Mouse (Mus musculus) mouse trophoblast stem cell (cell line): ENCODE data around the gene Gm49630.
"Not testable (repeated sequence)": the region's sequence is repeated elsewhere in the genome, so short reads cannot be mapped to it uniquely, and the experiment has no call there.

ENCODE experiments used
- in situ Hi-C, 2 experiments: fragments of 300-500 bp; cut with MseI, MboI; formaldehyde crosslinking; loops; 2 replicates in 1 of 2; 3 replicates in 1 of 2; pipeline ENCODE4 v1.15.1; 2025

Gene Gm49630

GRCm38 (mm10) chr17:7366676-7367374, 5.0 kb downstream of the Gm49630 start:
- in situ Hi-C loops: not testable (repeated sequence)

GRCm38 (mm10) chr17:7366265-7366664, 5.5 kb downstream of the Gm49630 start:
- in situ Hi-C loops: not testable (repeated sequence)

GRCm38 (mm10) chr17:7365615-7366014, 6.2 kb downstream of the Gm49630 start:
- in situ Hi-C loops: not testable (repeated sequence)

GRCm38 (mm10) chr17:7360749-7361465, 10.9 kb downstream of the Gm49630 start:
- in situ Hi-C loops: not testable (repeated sequence)

- in situ Hi-C loops: not testable (repeated sequence)
Observed at GRCm38 (mm10) chr17:7359806-7360205, 12.0 kb downstream of the Gm49630 start.

GRCm38 (mm10) chr17:7352596-7352995, 19.2 kb downstream of the Gm49630 start, which contains the start of gene Ttll2:
Gene Ttll2, minus strand, starts transcription at chr17:7352696.
- in situ Hi-C loops: not testable (repeated sequence)

DNA sequence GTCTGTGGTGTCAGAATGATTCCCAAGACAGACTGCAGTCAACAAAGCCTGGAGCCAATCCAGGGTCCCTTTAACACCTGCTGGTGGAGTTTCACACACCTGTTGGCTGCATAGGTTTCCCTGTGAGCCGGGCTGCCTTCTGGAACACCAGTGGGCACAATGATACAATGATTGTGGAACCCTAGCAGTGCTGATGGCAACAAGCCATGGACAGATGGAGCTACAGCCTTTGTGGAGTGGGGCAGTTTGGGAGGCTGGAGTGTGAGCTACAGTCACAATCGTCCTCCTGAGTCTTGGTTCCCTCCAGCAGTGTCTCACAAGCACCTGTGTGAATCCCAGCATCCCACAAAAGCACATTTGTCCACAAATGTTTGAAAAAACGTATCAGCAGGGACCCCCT, 23.0 kb downstream of the Gm49630 start:
- in situ Hi-C loops: not testable (repeated sequence)

GRCm38 (mm10) chr17:7337381-7337780, 34.4 kb downstream of the Gm49630 start:
- in situ Hi-C loops: not testable (repeated sequence)

DNA sequence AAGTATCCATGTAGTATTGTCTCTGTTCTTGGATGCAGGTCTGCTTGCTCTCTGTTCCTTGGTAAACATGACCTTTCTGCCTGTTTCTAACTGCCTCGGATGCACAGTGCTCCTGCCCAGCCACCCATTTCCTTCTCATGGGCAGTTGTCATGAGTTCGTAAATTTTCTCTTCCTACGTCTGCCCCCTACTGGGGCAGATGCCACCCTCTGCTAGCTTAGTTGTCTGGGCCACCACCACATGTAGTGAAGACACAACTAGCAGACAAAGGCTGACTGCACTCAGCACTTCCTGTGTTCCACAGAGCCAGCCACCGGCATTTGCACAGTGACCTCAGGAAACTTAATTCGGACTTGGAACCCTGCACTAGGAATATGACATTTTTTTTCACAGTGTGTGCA, 39.0 kb downstream of the Gm49630 start:
- in situ Hi-C loops: not testable (repeated sequence)

- in situ Hi-C loops: not testable (repeated sequence)
Observed at GRCm38 (mm10) chr17:7326415-7326814, 45.4 kb downstream of the Gm49630 start.

GRCm38 (mm10) chr17:7324346-7324745, 47.4 kb downstream of the Gm49630 start, which contains the start of gene Tcp10a:
Gene Tcp10a, plus strand, starts transcription at chr17:7324646.
- in situ Hi-C loops: not testable (repeated sequence)

GRCm38 (mm10) chr17:7319789-7320188, 52.0 kb downstream of the Gm49630 start:
- in situ Hi-C loops: not testable (repeated sequence)

DNA sequence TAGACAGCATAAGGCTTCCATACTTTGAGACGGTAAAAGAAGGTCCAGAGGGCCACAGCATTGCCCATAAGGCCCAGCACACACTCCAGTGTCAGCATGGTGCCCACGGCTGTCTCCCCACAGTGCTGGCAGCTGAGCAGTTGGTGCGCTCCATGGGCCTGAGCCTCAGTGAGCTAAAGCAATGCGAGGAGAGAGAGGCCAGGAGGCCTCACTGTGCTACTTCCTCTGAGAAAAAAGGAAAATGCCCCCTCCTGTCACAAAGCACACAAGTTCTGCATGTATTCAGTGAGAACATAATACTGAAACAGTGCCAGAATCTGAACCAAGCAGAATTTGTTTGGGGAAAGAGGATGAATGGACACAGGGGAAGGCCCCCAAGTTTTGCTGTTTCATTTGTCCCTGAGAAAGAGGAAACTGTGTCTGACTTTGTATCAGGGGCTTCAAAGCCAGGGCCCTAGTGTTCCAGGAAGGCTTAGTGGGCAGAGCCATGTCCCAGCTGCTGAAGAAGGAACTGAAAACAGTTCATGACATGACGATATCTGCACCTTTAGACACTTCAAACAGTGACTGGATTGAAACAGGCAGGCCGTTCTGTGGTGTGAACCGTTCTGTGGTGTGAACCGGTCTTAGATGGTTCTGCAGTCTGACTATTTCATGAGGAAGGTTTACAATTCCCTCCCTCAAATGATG, 55.9 kb downstream of the Gm49630 start:
- in situ Hi-C loops: not testable (repeated sequence)

DNA sequence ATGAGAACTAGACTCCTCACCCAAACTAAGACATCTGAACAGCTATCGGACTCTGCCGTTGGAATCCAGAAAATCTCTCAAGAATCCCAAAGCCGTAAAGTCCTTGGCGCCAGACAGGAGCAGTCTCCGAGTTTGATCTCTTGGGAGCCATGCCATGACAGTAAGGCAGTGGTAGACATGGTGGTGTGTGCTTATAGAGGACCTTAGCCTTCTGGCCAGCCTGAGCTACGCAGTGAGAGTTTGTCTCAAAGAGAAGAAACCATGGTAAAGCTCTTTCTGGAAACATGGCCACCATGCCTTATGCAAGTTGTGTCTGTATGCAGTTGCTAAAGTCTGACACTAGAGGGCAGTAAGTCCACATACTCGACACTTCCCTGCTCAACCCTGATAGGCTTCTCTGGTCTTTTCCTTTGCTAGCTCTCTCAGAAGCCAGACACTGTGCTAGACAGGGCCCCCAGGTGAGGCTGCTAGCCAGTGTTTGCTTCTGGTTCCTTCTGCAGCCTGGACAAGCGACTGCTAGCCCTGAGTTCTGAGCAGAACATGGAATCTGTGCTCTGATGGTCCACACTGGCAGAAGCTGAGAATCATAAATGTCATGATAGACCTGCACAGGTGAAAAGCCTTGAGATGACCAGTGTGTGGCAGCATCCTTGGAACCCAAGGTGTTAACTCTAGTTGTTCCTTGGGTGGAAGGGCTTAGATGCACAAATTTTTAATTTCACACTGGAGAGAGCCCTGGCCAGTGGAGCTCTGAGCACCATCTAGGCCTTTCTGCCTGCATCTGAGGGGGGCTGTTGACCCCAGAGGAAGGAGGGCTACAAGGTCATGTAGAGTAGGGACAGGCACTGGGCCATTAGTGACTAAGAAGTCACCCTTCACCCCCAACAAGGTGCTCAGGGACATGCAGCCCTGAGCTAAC, 65.2 kb downstream of the Gm49630 start:
- in situ Hi-C loops: not testable (repeated sequence)
